Mouse (Mus musculus): Measurements from ENCODE around the gene Lgals7.
"Not testable (repeated sequence)": the region's sequence is repeated elsewhere in the genome, so short reads cannot be mapped to it uniquely, and the experiment has no call there.

Gene Lgals7

DNA sequence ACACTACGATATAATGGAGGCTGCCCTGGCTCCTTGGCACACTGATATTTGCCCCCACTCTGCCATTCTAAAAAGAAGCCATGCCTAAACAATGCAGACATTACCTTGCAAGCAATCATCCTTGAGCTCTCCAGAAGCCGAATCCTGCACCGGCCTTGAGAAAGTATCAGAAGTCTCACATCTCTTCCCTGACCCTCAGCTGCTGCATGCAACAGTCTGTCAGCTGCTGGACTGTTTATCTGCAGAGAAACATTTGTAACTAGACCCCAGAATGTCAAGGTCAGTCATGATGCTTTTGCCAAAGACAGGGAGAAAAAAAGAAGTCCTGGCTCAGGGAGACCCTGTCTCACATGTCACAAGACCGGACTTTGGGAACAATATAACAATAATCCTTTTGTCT, 12.4 kb downstream of the Lgals7 start:
- in situ Hi-C loops (cut with MboI, MseI), result loop anchor here (5.0 kb wide), 1 partner anchor 104 kb away; no protein-coding TSS in a partner anchor

DNA sequence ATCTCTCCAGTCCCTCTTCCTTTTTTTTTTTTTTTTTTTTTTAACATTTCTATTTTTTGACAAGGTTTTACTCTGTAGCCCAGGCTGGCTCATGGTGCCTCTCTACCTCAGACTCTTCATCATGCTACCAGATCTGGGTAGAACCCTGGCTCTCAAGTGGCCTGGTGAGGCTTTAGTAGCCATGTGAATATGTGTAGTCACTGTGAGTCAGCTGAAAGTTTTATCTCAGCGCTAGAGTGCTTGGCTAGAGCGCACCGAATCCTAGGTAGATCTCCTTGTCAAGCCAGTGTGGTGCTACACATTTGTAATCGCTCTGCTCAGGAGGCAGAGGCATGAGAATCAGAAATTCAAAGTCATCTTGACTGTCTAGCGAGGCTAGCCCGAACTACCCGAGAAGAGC, 13.5 kb downstream of the Lgals7 start:
- in situ Hi-C loops (cut with MboI, MseI), result loop anchor here (5.0 kb wide), 1 partner anchor 105 kb away; no protein-coding TSS in a partner anchor

DNA sequence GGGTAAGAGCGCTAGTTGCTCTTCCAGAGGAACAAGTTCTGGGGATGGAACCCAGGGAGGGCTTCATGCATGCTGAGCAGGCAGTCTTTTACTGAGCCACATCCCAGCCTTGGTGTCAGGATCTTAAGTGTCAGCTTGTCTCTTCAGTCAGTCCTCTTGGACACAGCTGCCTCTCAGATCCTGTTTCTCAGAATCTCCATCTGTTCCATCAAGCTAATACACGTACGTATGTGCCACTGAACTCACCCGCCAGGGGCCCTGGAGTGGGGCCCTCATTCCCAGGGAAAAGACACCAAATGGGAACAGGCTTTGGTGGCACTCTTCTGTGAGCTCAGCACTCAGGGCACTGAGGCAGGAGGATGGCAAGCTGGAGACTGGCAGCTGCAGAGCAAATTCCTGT, 14.2 kb downstream of the Lgals7 start:
- in situ Hi-C loops (cut with MboI, MseI), result loop anchor here (5.0 kb wide), 1 partner anchor 106 kb away; no protein-coding TSS in a partner anchor

DNA sequence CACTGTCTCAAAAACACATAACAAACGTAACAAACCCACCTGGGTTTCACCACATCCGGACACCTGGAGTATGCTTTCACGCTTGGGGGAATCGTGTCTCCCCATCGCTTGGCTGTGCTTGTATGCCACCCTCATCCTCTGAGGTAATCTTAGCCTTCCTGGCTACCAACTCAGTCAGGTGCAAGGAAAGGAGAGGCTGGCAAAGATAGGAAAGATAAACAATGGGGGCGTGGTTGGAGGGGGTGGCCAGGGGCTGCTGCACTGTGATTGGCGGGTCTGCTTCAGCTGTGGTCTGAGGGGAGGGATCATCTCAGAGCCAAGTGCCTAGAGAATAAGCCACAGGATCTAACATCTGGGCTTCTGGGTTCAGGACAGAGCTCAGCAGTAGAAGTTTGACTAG, 16.0 kb downstream of the Lgals7 start:
- in situ Hi-C loops (cut with MboI, MseI), result loop anchor here (5.0 kb wide), 1 partner anchor 107 kb away; no protein-coding TSS in a partner anchor

DNA sequence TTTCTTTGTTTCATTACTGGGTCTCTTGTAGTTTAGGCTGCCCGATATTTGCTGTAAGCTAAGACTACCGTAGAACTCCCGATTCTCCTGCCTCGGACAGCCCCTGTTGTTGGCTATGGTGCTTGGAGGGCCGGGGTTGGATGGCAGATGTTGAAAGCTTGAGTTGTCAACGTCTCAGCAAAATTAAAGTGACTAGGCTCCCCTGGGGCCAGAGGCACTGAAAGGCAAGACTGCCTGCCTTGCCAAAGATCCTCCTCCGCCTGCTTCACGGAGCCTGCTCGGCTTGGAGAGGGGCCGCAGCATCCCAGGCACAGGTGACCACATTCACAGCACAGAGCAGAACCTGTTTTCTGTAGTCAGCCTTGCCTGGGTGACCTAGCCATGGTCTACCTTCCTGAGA, 16.9 kb downstream of the Lgals7 start:
- in situ Hi-C loops (cut with MboI, MseI), result no loop called here

DNA sequence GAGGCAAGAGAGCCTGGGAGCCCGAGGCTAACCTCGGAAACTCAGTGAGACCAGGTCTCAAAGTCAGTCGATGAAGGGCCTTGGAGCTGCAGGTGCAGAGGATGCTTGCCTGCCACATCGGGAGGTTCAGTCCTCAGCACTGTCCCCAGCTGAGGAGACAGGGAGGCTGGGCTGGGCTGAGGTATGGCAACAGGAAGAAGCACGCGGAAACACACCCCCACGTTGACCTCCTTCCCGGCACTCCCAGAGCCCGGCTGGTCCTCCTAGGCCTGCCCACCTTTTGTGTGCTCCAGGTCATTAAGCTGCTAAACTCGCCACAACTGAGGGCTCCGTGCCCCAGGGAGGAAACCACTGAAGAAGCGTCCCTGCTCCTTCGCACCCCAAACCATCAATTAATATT, 17.5 kb downstream of the Lgals7 start, which contains the start of gene Capn12:
Gene Capn12, plus strand, starts transcription at position 224 of the 400 bp plus-strand sequence.
- in situ Hi-C loops (cut with MboI, MseI), result no loop called here

DNA sequence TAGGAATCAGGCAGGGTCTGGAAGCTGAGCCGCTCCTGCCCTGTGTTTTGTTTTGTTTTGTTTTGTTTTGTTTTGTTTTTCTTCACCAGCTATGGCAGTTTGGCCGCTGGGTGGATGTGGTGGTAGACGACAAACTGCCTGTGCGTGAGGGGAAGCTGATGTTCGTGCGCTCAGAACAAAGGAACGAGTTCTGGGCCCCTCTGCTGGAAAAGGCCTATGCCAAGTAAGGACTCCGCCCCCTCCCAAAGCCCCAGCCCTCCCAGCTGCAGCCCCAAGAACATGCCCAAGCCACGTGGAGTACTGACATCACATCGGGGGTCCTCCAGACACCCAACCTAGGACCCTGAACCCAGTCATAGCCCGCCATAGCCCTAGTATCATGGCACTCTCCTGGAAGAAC, 19.4 kb downstream of the Lgals7 start:
- in situ Hi-C loops (cut with MboI, MseI), result no loop called here

DNA sequence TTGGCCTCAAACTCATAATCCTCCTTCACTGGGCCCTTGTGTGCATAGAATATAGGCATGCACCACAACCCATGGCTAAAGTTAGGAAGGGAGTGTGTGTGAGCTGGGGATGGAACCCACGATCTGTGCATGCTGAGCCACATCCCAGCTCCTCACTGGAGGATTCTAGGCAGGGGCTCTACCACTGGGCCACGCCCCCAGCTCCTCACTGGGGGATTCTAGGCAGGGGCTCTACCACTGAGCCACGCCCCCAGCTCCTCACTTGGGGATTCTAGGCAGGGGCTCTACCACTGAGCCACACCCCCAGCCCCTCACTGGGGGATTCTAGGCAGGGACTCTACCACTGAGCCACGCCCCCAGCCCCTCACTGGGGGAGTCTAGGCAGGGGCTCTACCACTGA, 20.1 kb downstream of the Lgals7 start:
- in situ Hi-C loops (cut with MboI, MseI), result not testable (repeated sequence)

DNA sequence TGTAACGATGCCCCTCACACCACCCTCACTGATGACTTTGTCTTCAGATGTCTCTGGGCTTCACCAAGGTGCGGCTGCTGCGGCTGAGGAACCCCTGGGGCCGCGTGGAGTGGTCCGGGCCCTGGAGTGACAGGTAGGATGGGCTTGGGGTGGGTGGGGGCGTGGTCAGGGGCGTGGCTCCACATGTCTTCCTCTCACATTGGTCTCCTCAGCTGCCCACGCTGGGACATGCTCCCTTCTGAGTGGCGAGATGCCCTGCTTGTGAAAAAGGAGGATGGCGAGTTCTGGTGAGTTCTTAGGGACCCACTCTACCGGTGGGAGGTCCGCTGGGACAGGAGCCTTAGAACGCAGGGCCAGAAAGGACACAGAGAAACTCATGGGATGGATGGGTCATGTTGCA, 22.8 kb downstream of the Lgals7 start:
- in situ Hi-C loops (cut with MboI, MseI), result no loop called here

GRCm38 (mm10) chr7:28888701-28889161, 25.1 kb downstream of the Lgals7 start:
- in situ Hi-C loops (cut with MboI, MseI), result no loop called here

GRCm38 (mm10) chr7:28892601-28893000, 28.9 kb downstream of the Lgals7 start:
- in situ Hi-C loops (cut with MboI, MseI), result no loop called here

- in situ Hi-C loops (cut with MboI, MseI), result no loop called here
Observed at GRCm38 (mm10) chr7:28893643-28894265, 30.1 kb downstream of the Lgals7 start.

- in situ Hi-C loops (cut with MboI, MseI), result no loop called here
Observed at GRCm38 (mm10) chr7:28894942-28895341, 31.3 kb downstream of the Lgals7 start.

- in situ Hi-C loops (cut with MboI, MseI), result no loop called here
Observed at GRCm38 (mm10) chr7:28897661-28898060, 34.0 kb downstream of the Lgals7 start.

- in situ Hi-C loops (cut with MboI, MseI), result no loop called here
Observed at GRCm38 (mm10) chr7:28899972-28900371, 36.3 kb downstream of the Lgals7 start.

- in situ Hi-C loops (cut with MboI, MseI), result no loop called here
Observed at GRCm38 (mm10) chr7:28901311-28902125, 37.9 kb downstream of the Lgals7 start.

GRCm38 (mm10) chr7:28902180-28902579, 38.5 kb downstream of the Lgals7 start:
- in situ Hi-C loops (cut with MboI, MseI), result no loop called here

DNA sequence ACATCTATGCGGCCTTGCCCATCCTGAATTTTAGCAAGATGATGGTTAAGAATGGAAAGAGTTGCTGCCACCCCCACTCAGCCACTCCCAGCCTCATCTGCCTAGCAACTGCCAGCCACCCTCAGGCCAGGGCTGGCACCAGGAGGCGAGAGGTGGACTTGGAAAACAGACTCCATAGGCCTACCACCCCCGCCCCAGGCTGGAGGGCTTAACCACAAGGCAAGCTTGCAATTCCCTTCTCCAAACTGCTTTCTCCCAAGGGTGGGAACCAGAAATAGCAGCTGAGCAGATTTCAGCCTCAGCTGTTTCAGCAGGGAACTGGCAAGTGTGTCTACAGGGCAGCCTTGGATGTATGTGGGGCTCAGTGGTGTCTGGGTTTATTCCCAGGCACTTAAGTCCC, 39.2 kb downstream of the Lgals7 start:
- in situ Hi-C loops (cut with MboI, MseI), result no loop called here

GRCm38 (mm10) chr7:28903778-28904177, 40.1 kb downstream of the Lgals7 start:
- in situ Hi-C loops (cut with MboI, MseI), result no loop called here

- in situ Hi-C loops (cut with MboI, MseI), result no loop called here
Observed at GRCm38 (mm10) chr7:28907195-28907594, 43.5 kb downstream of the Lgals7 start.

DNA sequence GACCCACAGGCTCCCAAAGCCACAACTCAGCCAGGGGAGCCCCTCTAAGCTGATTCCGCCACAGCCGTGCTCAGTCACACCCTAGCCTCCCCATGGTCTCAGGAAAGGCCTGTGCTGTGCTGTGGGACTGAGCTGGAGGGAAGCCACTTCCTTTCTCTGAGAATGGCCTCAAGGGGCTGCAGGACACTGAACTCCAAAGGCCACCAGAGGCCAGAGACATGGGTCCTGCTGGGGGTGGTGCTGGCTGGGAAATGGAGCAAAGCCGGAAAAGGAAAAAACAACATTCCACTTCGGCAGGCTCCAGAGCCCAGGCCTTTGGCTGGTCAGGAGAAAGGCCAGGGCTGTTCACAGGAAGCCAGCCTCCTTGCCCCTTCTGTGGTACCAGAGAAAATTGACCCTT, 48.0 kb downstream of the Lgals7 start:
- in situ Hi-C loops (cut with MboI, MseI), result no loop called here

DNA sequence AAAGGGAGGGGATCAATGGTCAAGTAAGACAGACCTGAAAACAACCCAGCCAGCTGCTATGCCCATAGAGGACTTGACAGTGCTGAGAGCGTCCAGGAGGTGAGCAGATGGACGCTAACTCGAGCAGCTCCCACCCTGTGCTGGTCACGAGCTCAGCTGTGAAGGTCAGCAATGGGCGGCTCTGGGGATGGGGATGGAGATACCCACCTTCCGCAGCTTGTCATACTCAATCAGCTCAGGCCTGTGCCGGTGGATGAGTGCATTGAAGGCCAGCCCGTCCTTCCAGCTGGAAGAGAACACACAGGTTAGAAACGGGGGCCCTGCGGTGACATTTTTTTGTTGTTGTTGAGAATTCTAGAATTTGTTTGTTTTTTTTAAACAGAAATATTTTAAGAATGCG, 49.5 kb downstream of the Lgals7 start:
- in situ Hi-C loops (cut with MboI, MseI), result no loop called here

Measured in T-helper 2 cell (primary cell).